Mouse (Mus musculus): ENCODE measurements around the gene Kif1c. TPM values are rescaled to one million over a fixed set of nuclear protein-coding genes. Genes with fewer than 3 reads are reported as not detected.

The Kif1c gene
- polyA plus RNA-seq, 1 experiment from 2014 or later, result 4.4 TPM

DNA sequence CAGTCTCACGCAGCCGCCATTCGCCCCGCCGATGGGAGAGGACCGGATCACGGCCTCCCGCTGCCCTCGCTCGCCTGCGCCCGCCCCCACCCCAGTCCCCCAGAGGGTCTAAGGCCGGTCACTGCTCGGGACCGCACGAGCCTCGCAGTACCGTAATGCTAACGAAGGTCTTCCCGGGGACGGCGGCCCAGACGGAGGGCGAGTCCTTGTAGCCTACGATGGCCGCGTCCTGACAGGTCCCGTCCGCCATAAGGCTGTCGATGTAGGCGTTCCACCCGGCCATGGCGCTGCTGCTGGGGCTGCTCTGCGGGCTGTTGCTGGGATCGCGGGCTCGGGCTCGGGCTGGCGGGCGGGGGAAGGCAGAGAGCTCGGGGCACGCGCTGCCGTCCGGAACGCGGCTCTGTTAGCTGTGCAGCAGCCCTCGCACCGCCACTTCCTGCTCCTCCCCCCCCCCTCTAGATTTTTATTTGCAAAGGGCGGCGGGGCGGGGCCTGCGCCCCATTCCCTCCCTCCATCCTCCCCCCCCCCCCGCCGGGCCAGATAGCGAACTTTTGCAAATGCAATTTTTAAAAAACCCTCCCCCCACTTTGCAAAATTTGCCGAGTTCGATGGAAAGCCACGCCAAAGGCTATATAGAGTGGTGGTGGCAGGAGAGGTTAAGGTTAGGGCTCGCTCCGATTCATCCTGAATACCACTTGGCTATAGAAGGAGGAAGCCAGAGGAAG lies 46.0 kb upstream of the Kif1c start, which contains the start of gene Pfn1:
TSS of gene Pfn1 (minus strand) at position 447 of the 725 bp plus-strand sequence.
- H3K4me1 ChIP-seq (replicated peaks; ENCODE audit: control insufficient read depth, insufficient read depth, low read length), result peaks cover 15% of the 10 kb centered on the region
- under 1% methylated on average over 53 of the region's 61 CpGs for WGBS

DNA sequence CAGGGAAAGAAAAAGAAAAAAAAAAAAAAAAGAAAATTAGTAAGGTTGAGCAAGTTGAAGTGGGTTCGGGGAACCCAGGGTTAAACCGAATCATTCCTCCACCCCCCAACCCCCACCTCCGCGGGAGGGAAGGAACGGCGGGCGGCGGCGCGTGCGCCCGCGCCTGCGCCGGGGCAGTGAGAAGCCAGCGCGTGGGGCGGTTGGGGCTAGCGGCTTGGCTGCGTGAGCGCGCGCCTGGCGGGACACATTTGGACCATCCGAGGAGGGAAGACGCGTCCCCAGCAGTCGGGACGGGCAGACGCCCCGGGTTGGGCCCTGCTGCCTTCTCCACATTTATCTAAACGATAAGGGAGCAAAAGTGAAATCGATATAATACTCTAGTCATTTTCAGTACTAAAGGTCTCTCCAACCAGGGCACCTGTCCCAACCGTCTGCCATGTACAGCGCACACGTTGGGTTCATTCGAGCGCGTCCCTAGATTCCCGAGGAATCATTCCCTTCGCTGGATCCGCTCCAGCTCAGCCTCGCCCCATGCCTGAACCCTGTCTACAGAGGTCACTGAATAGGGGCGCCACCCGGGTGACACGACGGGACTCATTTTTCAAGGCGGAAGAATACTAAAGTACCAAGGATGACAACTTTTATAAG lies 45.3 kb upstream of the Kif1c start:
- peak overlapping the region; percentile 91 for H3K4me2 ChIP-seq (replicated peaks; ENCODE audit: low read depth)
- no peak for TF ChIP-seq CTCF (IDR thresholded peaks at IDR 0.05; ENCODE audit: low read depth)
- H3K9ac ChIP-seq (ENCODE audit: low read depth, low read length), result peak overlapping the region; percentile 45
- H3K4me1 ChIP-seq (replicated peaks; ENCODE audit: control insufficient read depth, insufficient read depth, low read length), result peaks cover 13% of the 10 kb centered on the region
- no peaks in the 10 kb centered on the region for H3K27me3 ChIP-seq (replicated peaks; ENCODE audit: control insufficient read depth, insufficient read depth, low read length)
- H3K4me3 ChIP-seq (ENCODE audit: low read depth, low read length), result peak overlapping the region; percentile 100
- H3K9me3 ChIP-seq (ENCODE audit: control insufficient read depth), result no peaks in the 10 kb centered on the region
- H3K27ac ChIP-seq (ENCODE audit: low read depth, low read length), result peak overlapping the region; percentile 99
- peak; percentile 60 for ATAC-seq
- WGBS, result under 1% methylated on average over 48 of the region's 48 CpGs
- peaks cover 26% of the 10 kb centered on the region for H3K36me3 ChIP-seq (ENCODE audit: control insufficient read depth, insufficient read depth)

More for the DNA sequence above, 46.0 kb upstream of the Kif1c start, which contains the start of gene Pfn1:
- TF ChIP-seq CTCF (IDR thresholded peaks at IDR 0.05; ENCODE audit: low read depth), result no peak
- ATAC-seq, result peak; percentile 42
- Histone ChIP-seq H3K4me3 (ENCODE audit: low read depth, low read length) (peak within 1 kb of the TSS; percentile 100), H3K9ac (ENCODE audit: low read depth, low read length) (peak within 1 kb of the TSS; percentile 99), H3K9me3 (ENCODE audit: control insufficient read depth) (no peaks in the 10 kb centered on the region), H3K27me3 (replicated peaks; ENCODE audit: control insufficient read depth, insufficient read depth, low read length) (no peaks in the 10 kb centered on the region), H3K4me2 (replicated peaks; ENCODE audit: low read depth) (peak within 1 kb of the TSS; percentile 91), H3K36me3 (ENCODE audit: control insufficient read depth, insufficient read depth) (peaks cover 30% of the 10 kb centered on the region), H3K27ac (ENCODE audit: low read depth, low read length) (peak within 1 kb of the TSS; percentile 99)

DNA sequence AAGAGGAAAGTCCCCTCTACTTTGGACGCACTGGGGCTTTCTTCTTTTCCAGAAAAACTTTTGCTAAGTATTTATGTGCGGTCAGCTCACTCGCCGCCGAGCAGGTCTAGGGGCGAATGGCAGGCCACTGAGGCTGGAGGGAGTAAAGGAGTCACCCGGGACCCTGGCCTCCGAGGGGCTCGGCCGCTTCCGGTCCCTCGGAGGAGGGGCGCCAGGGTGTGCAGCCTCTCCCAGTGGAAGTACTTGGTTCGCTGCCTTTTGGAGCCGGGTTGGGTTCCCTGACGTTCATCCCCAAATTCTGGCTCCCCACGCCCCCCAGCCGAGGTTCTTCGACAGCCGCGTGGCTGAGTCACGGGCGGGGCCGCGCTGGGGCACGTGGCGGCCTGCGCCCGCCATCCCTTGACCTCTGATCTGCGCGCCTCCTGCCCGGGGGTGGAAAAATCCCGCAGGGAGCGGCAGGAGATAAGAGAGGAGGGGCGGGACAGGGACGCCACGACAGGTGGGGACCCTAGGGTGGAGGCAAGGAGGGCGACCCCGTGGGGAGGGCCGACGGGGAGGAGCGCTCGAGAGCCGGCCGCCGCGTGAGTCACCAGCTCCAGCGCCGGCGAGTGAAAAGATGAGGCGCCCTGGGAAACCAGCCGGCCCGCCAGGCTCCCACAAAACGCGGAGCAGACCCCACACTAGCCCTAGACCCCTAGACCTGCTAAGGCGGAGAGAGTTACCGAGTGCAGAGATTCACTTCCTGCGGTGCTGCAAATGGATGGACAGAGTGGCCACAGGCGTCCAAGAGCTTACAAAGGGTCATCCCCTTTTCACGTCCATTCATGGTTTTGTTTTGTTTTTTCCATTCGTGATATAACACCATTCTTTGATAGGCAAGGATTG lies 44.5 kb upstream of the Kif1c start:
- peak overlapping the region; percentile 99 for H3K27ac ChIP-seq (ENCODE audit: low read depth, low read length)
- peak overlapping the region; percentile 45 for H3K9ac ChIP-seq (ENCODE audit: low read depth, low read length)
- WGBS, result 1% methylated on average over 61 of the region's 61 CpGs
- peak overlapping the region; percentile 100 for H3K4me3 ChIP-seq (ENCODE audit: low read depth, low read length)
- no peak for TF ChIP-seq CTCF (IDR thresholded peaks at IDR 0.05; ENCODE audit: low read depth)
- H3K9me3 ChIP-seq (ENCODE audit: control insufficient read depth), result no peaks in the 10 kb centered on the region
- peaks cover 20% of the 10 kb centered on the region; the same call in 1 of the 2 replicates for H3K36me3 ChIP-seq (ENCODE audit: control insufficient read depth, insufficient read depth)
- peak overlapping the region; percentile 91 for H3K4me2 ChIP-seq (replicated peaks; ENCODE audit: low read depth)
- H3K27me3 ChIP-seq (replicated peaks; ENCODE audit: control insufficient read depth, insufficient read depth, low read length), result no peaks in the 10 kb centered on the region
- 0 out of 2 replicates have a peak, but pooled peaks have one; percentile 17 for ATAC-seq
- H3K4me1 ChIP-seq (replicated peaks; ENCODE audit: control insufficient read depth, insufficient read depth, low read length), result peaks cover 13% of the 10 kb centered on the region

DNA sequence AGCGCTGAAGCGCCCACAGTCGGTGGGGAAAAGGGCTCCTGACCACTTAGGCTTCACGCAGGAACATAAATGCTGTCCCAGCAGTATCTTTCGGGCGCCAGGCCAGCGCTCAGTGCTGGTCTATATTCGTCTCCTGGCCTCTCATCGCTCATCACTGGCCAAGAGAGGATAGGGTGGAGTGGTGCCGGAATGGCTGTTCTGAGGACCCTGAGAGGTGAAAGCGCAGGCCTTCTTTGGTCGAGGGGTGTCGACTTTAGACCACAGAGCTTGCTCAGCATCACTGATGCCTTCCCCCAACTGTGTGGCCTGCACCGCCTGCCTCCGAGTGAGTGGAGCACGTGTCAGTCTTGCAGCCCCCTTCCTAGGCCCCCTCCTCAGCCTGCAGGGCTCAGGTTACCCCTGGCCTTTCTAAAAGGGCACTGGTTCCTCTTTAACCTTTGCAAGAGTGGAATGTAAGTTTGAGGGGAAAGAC lies 43.9 kb upstream of the Kif1c start:
- ATAC-seq, result no peak
- 0 out of 2 replicates have a peak, but pooled peaks have one; percentile 4 for TF ChIP-seq CTCF (IDR thresholded peaks at IDR 0.05; ENCODE audit: low read depth)
- Histone ChIP-seq H3K4me3 (ENCODE audit: low read depth, low read length) (peak overlapping the region; percentile 100), H3K27ac (ENCODE audit: low read depth, low read length) (peak overlapping the region; percentile 99), H3K36me3 (ENCODE audit: control insufficient read depth, insufficient read depth) (peaks cover 14% of the 10 kb centered on the region; the same call in 1 of the 2 replicates), H3K4me2 (replicated peaks; ENCODE audit: low read depth) (peak overlapping the region; percentile 91), H3K4me1 (replicated peaks; ENCODE audit: control insufficient read depth, insufficient read depth, low read length) (peaks cover 10% of the 10 kb centered on the region), H3K9ac (ENCODE audit: low read depth, low read length) (peak overlapping the region; percentile 45; the same call in 1 of the 2 replicates), H3K9me3 (ENCODE audit: control insufficient read depth) (no peaks in the 10 kb centered on the region), H3K27me3 (replicated peaks; ENCODE audit: control insufficient read depth, insufficient read depth, low read length) (no peaks in the 10 kb centered on the region)
- WGBS, result 11% methylated on average over 16 of the region's 16 CpGs

DNA sequence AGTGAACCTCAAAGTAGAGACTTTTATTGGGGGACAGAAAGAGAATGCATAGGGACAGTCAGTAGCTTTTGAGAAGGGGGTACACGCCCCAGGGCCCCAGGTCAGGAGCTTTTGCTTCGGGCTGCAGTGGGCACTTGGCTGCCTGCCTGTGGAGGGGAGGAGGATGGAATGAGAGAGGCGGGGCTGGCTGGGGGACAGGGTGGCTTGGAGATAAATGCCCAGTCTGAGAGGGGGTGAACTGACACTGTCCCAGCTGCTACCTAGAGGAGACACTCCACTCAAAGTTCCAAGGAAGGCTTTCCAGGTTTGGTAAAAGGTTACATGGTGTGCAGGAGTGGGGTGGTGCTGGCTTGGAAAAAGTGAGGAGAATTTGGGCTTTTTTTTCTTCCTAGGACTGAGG lies 43.4 kb upstream of the Kif1c start, which contains the start of gene Eno3:
TSS of gene Eno3 (plus strand) at position 239 of the 400 bp plus-strand sequence.
- Histone ChIP-seq H3K9me3 (ENCODE audit: control insufficient read depth) (no peaks in the 10 kb centered on the region), H3K27ac (ENCODE audit: low read depth, low read length) (peak within 1 kb of the TSS; percentile 99), H3K4me1 (replicated peaks; ENCODE audit: control insufficient read depth, insufficient read depth, low read length) (peaks cover 10% of the 10 kb centered on the region), H3K36me3 (ENCODE audit: control insufficient read depth, insufficient read depth) (peaks cover 12% of the 10 kb centered on the region), H3K27me3 (replicated peaks; ENCODE audit: control insufficient read depth, insufficient read depth, low read length) (no peaks in the 10 kb centered on the region), H3K9ac (ENCODE audit: low read depth, low read length) (peak within 1 kb of the TSS; percentile 45), H3K4me3 (ENCODE audit: low read depth, low read length) (peak within 1 kb of the TSS; percentile 100), H3K4me2 (replicated peaks; ENCODE audit: low read depth) (peak within 1 kb of the TSS; percentile 91)
- 32% methylated on average over 3 of the region's 3 CpGs for WGBS
- ATAC-seq, result no peak
- no peak for TF ChIP-seq CTCF (IDR thresholded peaks at IDR 0.05; ENCODE audit: low read depth)

Measured in intestine, postnatal 0 days (tissue).